Mouse (Mus musculus) small intestine, adult 2 months (tissue): Measurements from ENCODE around the gene Mitd1. TPM values are rescaled to one million over a fixed set of nuclear protein-coding genes. Genes with fewer than 3 reads are reported as not detected.

Experiments
- H3K27ac ChIP-seq: fragments of 200-500 bp; 2 replicates; pipeline ENCODE4 v1.5.1; 2012; ENCODE audit warnings: low read depth, low read length, control low read depth, inconsistent platforms; ENCODE audit not compliant: insufficient read depth
- H3K27me3 ChIP-seq: fragments of 200-500 bp; 2 replicates; pipeline ENCODE4 v1.6.1; 2012; ENCODE audit warnings: mild to moderate bottlenecking, moderate library complexity, low read length, inconsistent platforms; ENCODE audit not compliant: control insufficient read depth, insufficient read depth
- H3K36me3 ChIP-seq: fragments of 200-500 bp; 2 replicates; pipeline ENCODE4 v1.6.1; 2012; ENCODE audit warnings: mild to moderate bottlenecking, low read length, control low read depth, inconsistent platforms; ENCODE audit not compliant: control insufficient read depth, insufficient read depth
- H3K4me1 ChIP-seq: fragments of 200-500 bp; 2 replicates; pipeline ENCODE4 v1.6.1; 2012; ENCODE audit warnings: low read length, inconsistent platforms, mixed read lengths; ENCODE audit not compliant: control insufficient read depth, insufficient read depth, insufficient read length
- H3K4me3 ChIP-seq: fragments of 200-500 bp; 2 replicates; pipeline ENCODE4 v1.5.1; 2012; ENCODE audit warnings: low read depth, mild to moderate bottlenecking, control low read depth, inconsistent platforms, low read length, moderate library complexity
- CTCF ChIP-seq: fragments of 200-500 bp; IDR thresholded peaks from 2 replicates; pipeline ENCODE4 v1.5.1; 2012; ENCODE audit warnings: low read depth, mild to moderate bottlenecking, control low read depth, inconsistent platforms, low read length, moderate library complexity, mixed read lengths; ENCODE audit not compliant: insufficient replicate concordance, insufficient read length; ENCODE audit errors: extremely low read depth
- POLR2A ChIP-seq: fragments of 200-500 bp; IDR thresholded peaks from 2 replicates; pipeline ENCODE4 v1.6.1; 2012; ENCODE audit warnings: low read depth, mild to moderate bottlenecking, control low read depth, inconsistent platforms, low read length, moderate library complexity
- WGBS: fragments of 180-500 bp; shearing (Covaris S2); methylation state at CpG from one replicate; pipeline ENCODE4 v1.1.7; 2018; 5-methylcytosine and 5-hydroxymethylcytosine counted together
- polyA plus RNA-seq: library from polyadenylated mRNA; depleted of rRNA; stranded (reverse); fragments of >200 nt; gene quantifications from 2 replicates; pipeline ENCODE4 v1.2.3, GENCODE M21; 2012; rRNA removed

The Mitd1 gene
- 1.2 and 2.5 TPM in 2 replicates for polyA plus RNA-seq

DNA sequence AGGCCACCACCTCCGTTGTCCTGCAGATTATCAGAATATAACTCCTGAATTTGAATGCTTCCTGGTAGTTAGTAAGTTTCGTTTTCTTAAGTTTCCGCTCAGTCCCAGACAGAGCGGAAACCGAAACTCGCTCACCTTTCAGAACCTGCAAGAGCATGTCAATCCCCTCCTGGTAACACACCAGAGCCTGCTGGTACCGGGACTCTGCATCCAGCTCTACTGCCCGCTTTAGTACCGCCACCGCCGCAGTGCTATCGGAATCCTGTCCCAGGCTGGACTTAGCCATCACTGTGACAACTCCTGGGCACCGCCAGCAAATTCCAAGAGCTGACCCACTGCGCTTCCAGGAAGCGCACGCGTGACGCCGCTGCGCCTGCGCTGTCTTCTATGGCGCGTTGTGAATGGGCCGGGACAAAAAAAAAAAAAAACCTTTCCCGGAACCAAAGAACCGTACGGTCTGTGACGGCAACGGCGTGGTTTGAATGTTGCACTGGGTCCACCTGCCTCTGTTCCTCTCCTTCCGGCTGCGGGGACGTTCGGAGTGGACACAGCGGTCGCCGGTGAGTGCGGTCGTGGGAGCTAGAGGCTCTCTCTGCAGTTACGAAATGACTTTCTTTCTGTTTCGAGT is at the start of gene Mitd1, which contains the start of gene Mrpl30:
Gene Mitd1 (minus strand): TSS at position 387 of the 628 bp plus-strand sequence.
Gene Mrpl30 (plus strand): TSS at position 453 of the 628 bp plus-strand sequence.
- Histone ChIP-seq H3K27ac (peak within 1 kb of the TSS; percentile 96), H3K27me3 (no peaks in the 10 kb centered on the region), H3K4me3 (peak within 1 kb of the TSS; percentile 87), H3K36me3 (peaks cover 12% of the 10 kb centered on the region), H3K4me1 (peaks cover 5% of the 10 kb centered on the region; the same call in 1 of the 2 replicates)
- TF ChIP-seq CTCF: no peak
- TF ChIP-seq POLR2A: peak; percentile 78
- under 1% methylated on average over 41 of the region's 41 CpGs for WGBS

DNA sequence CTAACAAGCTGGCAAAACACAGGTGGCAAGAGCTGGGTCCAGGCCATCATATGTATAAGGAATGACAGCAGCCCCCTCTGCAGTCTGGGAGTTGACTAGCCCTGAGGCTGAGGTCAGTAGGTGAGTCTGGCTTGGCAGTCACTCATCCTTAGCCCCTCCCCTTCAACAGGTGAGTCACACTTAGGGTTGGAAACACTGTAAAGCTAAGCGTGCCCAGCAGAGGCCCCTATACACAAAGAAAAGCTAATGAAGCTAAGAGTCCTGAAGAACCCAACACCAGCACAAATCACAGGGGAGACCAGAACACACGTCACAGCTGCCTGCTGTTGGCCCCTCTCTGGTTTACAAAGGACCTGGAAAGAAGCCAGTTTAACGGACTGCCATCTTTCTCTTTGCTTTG is 41.6 kb upstream of the Mitd1 start:
- no peaks in the 10 kb centered on the region for H3K27me3 ChIP-seq
- WGBS: 8% methylated on average over 3 of the region's 3 CpGs
- TF ChIP-seq POLR2A (no peak), CTCF (no peak)

DNA sequence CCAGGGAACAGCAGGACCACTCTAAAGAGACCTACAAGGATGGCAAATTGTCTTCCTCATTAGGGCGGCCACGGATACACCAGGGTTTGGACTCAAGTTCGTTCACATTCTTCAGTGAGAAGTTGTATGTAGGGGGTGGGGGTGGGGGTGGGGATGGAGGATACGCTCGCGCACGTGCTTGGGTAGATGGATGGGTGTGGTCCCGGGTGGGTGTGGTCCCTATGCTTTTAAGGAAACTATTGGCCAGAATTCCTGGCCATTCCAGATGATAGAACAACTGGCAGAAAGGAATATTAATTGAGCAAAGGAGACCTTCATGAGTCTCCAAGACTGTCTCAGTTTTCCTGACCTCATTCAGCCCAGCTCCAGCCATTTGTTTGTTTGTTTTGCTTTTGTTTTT is 35.8 kb upstream of the Mitd1 start:
- no peaks in the 10 kb centered on the region for H3K36me3 ChIP-seq
- 64% methylated on average over 8 of the region's 8 CpGs for WGBS

More for the DNA sequence above, 41.6 kb upstream of the Mitd1 start:
- Histone ChIP-seq H3K27ac (no peak overlapping the region), H3K4me3 (no peak overlapping the region), H3K36me3 (no peaks in the 10 kb centered on the region), H3K4me1 (no peaks in the 10 kb centered on the region)

DNA sequence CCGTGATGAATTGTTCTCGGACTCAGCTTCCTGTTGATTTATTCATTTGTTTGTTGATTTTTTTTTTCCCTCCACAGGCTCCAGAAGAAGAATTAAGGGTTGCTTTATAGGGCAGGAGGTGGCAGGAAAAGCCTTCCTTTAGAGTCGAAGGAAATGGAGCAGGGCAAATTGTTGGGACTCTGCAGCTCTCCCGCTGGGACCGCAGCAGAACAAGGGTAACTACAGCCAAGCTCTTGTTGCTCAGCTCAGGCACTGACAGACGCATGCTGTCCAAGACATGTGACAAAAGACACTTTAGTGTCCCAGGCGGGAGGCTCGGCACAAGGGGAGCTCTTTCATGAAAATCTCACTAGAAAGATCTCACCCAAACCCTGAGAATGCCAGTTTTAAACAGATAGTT is 32.3 kb upstream of the Mitd1 start:
- H3K27me3 ChIP-seq: no peaks in the 10 kb centered on the region
- H3K4me1 ChIP-seq: no peaks in the 10 kb centered on the region
- TF ChIP-seq POLR2A: no peak
- TF ChIP-seq CTCF: no peak
- H3K4me3 ChIP-seq: no peak overlapping the region
- WGBS: 59% methylated on average over 8 of the region's 8 CpGs
- no peaks in the 10 kb centered on the region for H3K36me3 ChIP-seq
- no peak overlapping the region for H3K27ac ChIP-seq

More for the DNA sequence above, 35.8 kb upstream of the Mitd1 start:
- H3K4me1 ChIP-seq: no peaks in the 10 kb centered on the region
- H3K4me3 ChIP-seq: no peak overlapping the region
- H3K27ac ChIP-seq: no peak overlapping the region
- no peaks in the 10 kb centered on the region for H3K27me3 ChIP-seq
- TF ChIP-seq CTCF (no peak), POLR2A (no peak)

DNA sequence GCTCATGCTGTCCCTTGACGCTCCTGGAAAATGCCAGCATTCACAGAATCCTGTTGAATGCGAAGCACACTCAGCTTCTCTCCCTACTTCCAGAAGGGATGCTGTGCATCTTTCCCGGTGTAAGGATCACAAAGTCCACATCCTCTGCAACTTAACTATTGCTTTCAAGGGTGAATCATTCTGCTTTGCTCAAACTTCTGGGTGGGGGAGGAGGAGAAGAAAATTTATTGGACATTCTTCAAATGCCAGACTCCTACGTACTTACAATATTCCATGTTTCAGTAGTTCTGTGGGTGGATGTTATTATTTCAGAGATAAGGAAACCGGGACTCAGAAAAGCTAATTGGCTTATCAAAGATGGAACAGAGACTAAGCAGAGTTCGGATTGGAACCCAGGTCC is 27.9 kb upstream of the Mitd1 start:
- Histone ChIP-seq H3K36me3 (no peaks in the 10 kb centered on the region), H3K4me1 (no peaks in the 10 kb centered on the region), H3K4me3 (no peak overlapping the region), H3K27me3 (no peaks in the 10 kb centered on the region), H3K27ac (no peak overlapping the region)
- WGBS: 38% methylated on average over 6 of the region's 6 CpGs
- TF ChIP-seq POLR2A (no peak), CTCF (no peak)

DNA sequence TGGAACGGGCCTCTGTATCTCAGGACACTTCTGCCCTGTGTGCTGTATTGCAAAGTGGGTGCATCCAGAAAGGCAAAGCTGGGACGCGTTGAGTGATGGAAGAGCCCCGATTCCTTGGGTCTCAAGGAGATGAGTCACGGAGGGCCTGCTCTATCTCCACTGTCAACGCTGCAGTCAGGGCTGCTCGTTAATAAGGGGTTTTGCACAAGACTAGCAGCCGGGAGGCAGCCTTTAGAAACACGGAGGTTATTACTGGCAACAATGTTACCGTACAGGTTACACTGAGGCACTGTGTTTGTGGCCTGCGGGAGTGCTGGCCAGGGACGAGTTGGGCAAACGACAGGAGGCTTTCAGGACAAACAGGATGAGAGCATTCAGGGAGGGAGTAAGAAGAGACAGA is 27.5 kb upstream of the Mitd1 start:
- Histone ChIP-seq H3K27ac (no peak overlapping the region), H3K4me1 (no peaks in the 10 kb centered on the region), H3K36me3 (no peaks in the 10 kb centered on the region), H3K27me3 (no peaks in the 10 kb centered on the region), H3K4me3 (no peak overlapping the region)
- WGBS: 57% methylated on average over 13 of the region's 13 CpGs
- no peak for TF ChIP-seq CTCF

DNA sequence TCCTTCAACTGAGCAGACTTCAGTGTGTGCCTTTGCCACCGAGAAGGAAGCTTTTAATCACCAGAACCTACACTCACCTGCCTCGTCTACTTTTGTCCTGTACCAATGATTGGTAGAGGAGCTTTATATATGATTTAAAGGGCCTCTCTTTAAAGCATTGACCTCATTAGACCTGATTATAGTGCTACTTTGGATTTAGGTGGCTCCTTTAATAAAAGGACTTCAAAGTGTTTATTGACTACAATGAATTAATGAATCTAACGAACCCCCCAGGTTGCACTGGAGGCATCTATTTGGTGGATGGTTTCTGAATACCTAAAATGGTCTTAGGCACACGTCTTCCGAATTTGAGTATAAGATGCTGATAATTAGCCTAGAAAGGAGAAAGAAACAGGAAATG is 26.2 kb upstream of the Mitd1 start, which contains the start of gene Lyg2:
Gene Lyg2 (minus strand): TSS at position 101 of the 400 bp plus-strand sequence.
- H3K4me1 ChIP-seq: no peaks in the 10 kb centered on the region
- 64% methylated on average over 5 of the region's 5 CpGs for WGBS
- H3K4me3 ChIP-seq: no peak within 1 kb of the TSS
- H3K27me3 ChIP-seq: no peaks in the 10 kb centered on the region
- TF ChIP-seq POLR2A (no peak), CTCF (no peak)
- H3K36me3 ChIP-seq: no peaks in the 10 kb centered on the region
- H3K27ac ChIP-seq: no peak within 1 kb of the TSS
